In the genomic region with DNA sequence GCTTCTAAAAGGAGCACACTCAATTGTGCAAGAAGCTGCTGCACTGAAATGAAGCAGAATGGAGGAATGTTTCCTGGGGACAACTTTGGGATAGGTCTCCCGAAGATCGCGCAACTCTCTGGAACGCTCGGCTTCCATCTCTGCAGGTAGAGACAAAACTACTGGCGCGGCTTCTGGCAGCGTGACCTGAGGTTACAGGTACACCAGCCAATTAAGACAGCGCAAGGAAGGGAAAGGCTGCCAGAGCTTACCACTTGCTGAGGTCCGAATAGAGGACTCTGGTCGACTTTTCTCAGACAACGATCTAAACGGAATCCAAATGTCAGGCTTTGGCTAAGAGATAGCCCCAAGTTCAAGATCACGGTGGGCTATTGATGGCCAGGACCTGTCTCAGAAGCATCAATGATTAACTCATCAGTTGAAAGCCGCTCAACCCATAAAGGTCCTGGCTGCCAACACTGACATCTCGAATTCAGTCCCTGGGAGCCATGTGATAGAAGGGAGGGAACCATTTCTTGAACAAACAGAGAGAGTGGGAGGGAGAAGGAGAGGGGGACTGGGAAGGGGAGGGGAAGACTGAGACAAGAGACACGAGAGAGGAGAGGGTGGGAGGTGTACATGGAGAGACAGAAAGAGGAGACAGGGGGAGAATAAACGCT, we compare ENCODE assay signal across 8 mouse cellular contexts. TPM values are rescaled to one million over a fixed set of nuclear protein-coding genes. Genes with fewer than 3 reads are reported as not detected.
DNase-seq lines count a peak whose midpoint lies in the region; ATAC-seq and TF ChIP-seq lines count a peak whose summit lies in the region.

Marc2 (minus strand) TSS at position 360 of the 659 bp plus-strand sequence.

- H3K4me1 ChIP-seq in forebrain, embryonic 11.5 days (replicated peaks; ENCODE audit: control insufficient read depth, insufficient read depth, low read length) = peaks cover 5% of the 10 kb centered on the region
- peaks cover 5% of the 10 kb centered on the region; the same call in 1 of the 2 replicates for H3K4me1 ChIP-seq in midbrain, embryonic 14.5 days (ENCODE audit: control insufficient read depth, insufficient read depth, low read length)

- TF ChIP-seq CTCF in Patski (IDR thresholded peaks at IDR 0.05) = no peak

- peak within 1 kb of the TSS; percentile 65 for H3K9ac ChIP-seq in forebrain, embryonic 11.5 days (ENCODE audit: low read length)
- H3K9ac ChIP-seq in midbrain, embryonic 14.5 days (replicated peaks; ENCODE audit: low read length) = peak within 1 kb of the TSS; percentile 72

- no peaks in the 10 kb centered on the region for H3K27me3 ChIP-seq in Patski
- H3K27me3 ChIP-seq in forebrain, embryonic 11.5 days (ENCODE audit: control insufficient read depth, insufficient read depth, low read length) = peaks cover 4% of the 10 kb centered on the region
- H3K27me3 ChIP-seq in midbrain, embryonic 14.5 days (ENCODE audit: control insufficient read depth, insufficient read depth, low read length) = peaks cover 1% of the 10 kb centered on the region; the same call in 1 of the 2 replicates

- WGBS in forebrain, embryonic 11.5 days = 6% methylated on average over 18 of the region's 18 CpGs
- 5% methylated on average over 18 of the region's 18 CpGs for WGBS in midbrain, embryonic 14.5 days

- POLR2A ChIA-PET in Patski (lab: Charles Lee) = interaction anchor here (1.2 to 1.3 kb wide), 2 partner anchors 14 to 47 kb away, joined by 3 read pairs; no protein-coding TSS in a partner anchor

- H3K36me3 ChIP-seq in forebrain, embryonic 11.5 days (ENCODE audit: control insufficient read depth, insufficient read depth, low read length) = no peaks in the 10 kb centered on the region
- H3K36me3 ChIP-seq in midbrain, embryonic 14.5 days (ENCODE audit: control insufficient read depth, insufficient read depth, low read length) = no peaks in the 10 kb centered on the region

- DNase-seq in layer of hippocampus, adult 18-20 months (ENCODE audit: low spot score in 2 of 2) = no peak
- no peak for DNase-seq in layer of hippocampus, adult 9-11 months
- no peak for DNase-seq in Patski (ENCODE audit: low read depth, low spot score)
- no peak for DNase-seq in forebrain, embryonic 11.5 days (ENCODE audit: low spot score)
- DNase-seq in heart, postnatal 4 days = no peak
- no peak for DNase-seq in left cerebral cortex, adult 8-10 months (ENCODE audit: low spot score in 2 of 2)
- DNase-seq in midbrain, embryonic 14.5 days = no peak
- DNase-seq in embryo, embryonic 11 days = no peak

- ATAC-seq in Patski = peak; percentile 8
- ATAC-seq in forebrain, embryonic 11.5 days (replicated peaks; ENCODE audit: low FRiP score) = peak; percentile 16; the same call in 1 of the 2 replicates
- ATAC-seq in midbrain, embryonic 14.5 days (ENCODE audit: low FRiP score, low TSS enrichment) = no peak

- peak within 1 kb of the TSS; percentile 57 for H3K4me2 ChIP-seq in forebrain, embryonic 11.5 days (ENCODE audit: low read depth, low read length, severe bottlenecking)
- peak within 1 kb of the TSS; percentile 86 for H3K4me2 ChIP-seq in midbrain, embryonic 14.5 days (ENCODE audit: low read length)

- in situ Hi-C loops in Patski (cut with MboI; ENCODE audit: low pct_unique_long_range_greater_than_20kb) = no loop called here

- CTCF ChIA-PET in Patski (lab: Charles Lee) = interaction anchor here (4.5 kb wide), 1 partner anchor 21 kb away, joined by 28 read pairs; no protein-coding TSS in a partner anchor

- H3K9me3 ChIP-seq in forebrain, embryonic 11.5 days (ENCODE audit: control insufficient read depth, low read length) = no peaks in the 10 kb centered on the region
- no peaks in the 10 kb centered on the region for H3K9me3 ChIP-seq in midbrain, embryonic 14.5 days (ENCODE audit: control insufficient read depth, low read length)

- H3K27ac ChIP-seq in forebrain, embryonic 11.5 days (ENCODE audit: low read depth, low read length) = no peak within 1 kb of the TSS
- H3K27ac ChIP-seq in midbrain, embryonic 14.5 days (replicated peaks; ENCODE audit: low read depth, low read length) = no peak within 1 kb of the TSS

- H3K4me3 ChIP-seq in forebrain, embryonic 11.5 days (ENCODE audit: low read depth, low read length) = peak within 1 kb of the TSS; percentile 65
- H3K4me3 ChIP-seq in midbrain, embryonic 14.5 days (replicated peaks; ENCODE audit: low read depth, low read length) = peak within 1 kb of the TSS; percentile 81

RNA-seq across cellular contexts. Expression of gene Marc2, which starts in this region (rescaled TPM):
- total RNA-seq in layer of hippocampus, adult 18-20 months (2021) = 100 to 1,000 TPM; 117 to 122 TPM
- polyA plus RNA-seq in Patski (2021) = 251 TPM
- 89.7 and 96.4 TPM in 2 replicates for polyA plus RNA-seq in forebrain, embryonic 11.5 days (2014; fragmentation: Nextera tagmentation; extraction: Ambion mirVana)
- 100 to 1,000 TPM; 167 to 178 TPM for total RNA-seq in heart, postnatal 4 days (2021)
- total RNA-seq in left cerebral cortex, adult 8-10 months (2022) = 100 to 1,000 TPM; 154 to 172 (median 165) TPM
- polyA plus RNA-seq in midbrain, embryonic 14.5 days (2014; fragmentation: Nextera tagmentation; extraction: Ambion mirVana) = 111 and 112 TPM in 2 replicates
